Mouse (Mus musculus) ES-E14 (cell line): ENCODE data around the gene Ankrd50.

ENCODE experiments used
- CHD2 ChIP-seq: IDR thresholded peaks from 2 replicates; pipeline ENCODE4 v1.6.1; 2014; ENCODE audit warnings: mild to moderate bottlenecking, low read depth, low read length, inconsistent platforms
- HCFC1 ChIP-seq: IDR thresholded peaks from 2 replicates; pipeline ENCODE4 v1.6.1; 2012; ENCODE audit warnings: low read length, inconsistent platforms, borderline replicate concordance; ENCODE audit not compliant: insufficient read depth
- MAFK ChIP-seq: IDR thresholded peaks from 2 replicates; pipeline ENCODE4 v1.6.1; 2014; ENCODE audit warnings: mild to moderate bottlenecking, low read depth, low read length, inconsistent platforms; ENCODE audit not compliant: insufficient read depth
- ZC3H11A ChIP-seq: IDR thresholded peaks from 2 replicates; pipeline ENCODE4 v1.6.1; 2012; ENCODE audit warnings: low read depth, mild to moderate bottlenecking, inconsistent platforms, low read length, borderline replicate concordance

- TF ChIP-seq CHD2 (no peak), ZC3H11A (no peak), MAFK (no peak), HCFC1 (no peak)
Measured at GRCm38 (mm10) chr3:38477936-38478335, 6.7 kb downstream of the Ankrd50 start.
